Mouse (Mus musculus) heart, postnatal 4 days (tissue): ENCODE data around the gene Hivep3. TPM values are rescaled to one million over a fixed set of nuclear protein-coding genes. Genes with fewer than 3 reads are reported as not detected.

Source experiments
- DNase-seq: peaks from one replicate; pipeline ENCODE4 v3.0.0; 2021
- total RNA-seq, 2 experiments: library from RNA; stranded (reverse); gene quantifications; 2 replicates each; pipeline ENCODE4 v1.2.3; 2021

Hivep3 gene
- total RNA-seq, 2 experiments from 2014 or later, result 6.2 to 7.1 TPM

- peak; percentile 33 for DNase-seq
Observed at GRCm38 (mm10) chr4:120158714-120159310, 425.2 kb downstream of the Hivep3 start.

- peak; percentile 89 for DNase-seq
Observed at GRCm38 (mm10) chr4:120161166-120161949, 427.8 kb downstream of the Hivep3 start, which contains the start of gene Edn2. Edn2 (plus strand) TSS chr4:120161206.

- no peak for DNase-seq
Observed at GRCm38 (mm10) chr4:120162586-120162985, 429.0 kb downstream of the Hivep3 start.

DNA sequence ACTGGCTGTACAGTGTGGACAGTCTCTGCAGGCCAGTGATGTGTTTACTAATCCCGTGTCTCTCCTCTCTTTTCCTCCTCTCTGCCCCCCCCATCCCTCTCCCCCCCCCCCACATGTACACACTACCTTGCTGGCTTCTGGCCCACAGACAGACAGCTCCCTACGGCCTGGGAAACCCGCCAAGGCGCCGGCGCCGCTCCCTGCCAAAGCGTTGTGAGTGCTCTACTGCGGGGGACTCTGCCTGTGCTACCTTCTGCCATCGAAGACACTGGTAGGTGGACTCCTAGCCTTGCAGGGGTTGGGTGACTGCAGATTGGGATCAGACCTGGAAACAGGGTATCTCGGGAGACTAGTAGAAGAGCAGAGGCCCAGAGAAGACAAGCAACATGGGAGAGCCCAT, 429.7 kb downstream of the Hivep3 start:
- peak; percentile 81 for DNase-seq

- no peak for DNase-seq
Observed at GRCm38 (mm10) chr4:120164316-120164715, 430.7 kb downstream of the Hivep3 start.

GRCm38 (mm10) chr4:120167778-120168177, 434.2 kb downstream of the Hivep3 start:
- DNase-seq, result no peak

DNA sequence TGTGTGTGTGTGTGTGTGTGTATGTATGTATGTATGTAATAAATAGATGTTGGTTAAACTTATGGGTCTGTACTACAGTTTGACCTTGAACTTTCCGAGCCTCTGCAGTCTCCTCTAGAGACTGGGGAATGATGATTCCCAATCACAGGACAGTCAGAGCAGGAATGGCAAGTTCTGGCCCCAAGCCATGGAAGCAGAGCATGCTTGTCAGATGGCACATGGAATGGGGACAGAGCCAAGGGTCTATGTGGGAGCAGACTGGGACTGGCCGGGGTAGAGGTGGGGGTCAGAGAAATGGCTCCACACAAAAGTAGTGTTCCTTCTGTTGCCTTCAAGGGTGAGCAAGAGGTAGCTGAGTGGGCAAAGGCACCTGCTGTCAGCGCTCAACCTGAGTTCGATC, 434.8 kb downstream of the Hivep3 start:
- DNase-seq, result no peak

DNA sequence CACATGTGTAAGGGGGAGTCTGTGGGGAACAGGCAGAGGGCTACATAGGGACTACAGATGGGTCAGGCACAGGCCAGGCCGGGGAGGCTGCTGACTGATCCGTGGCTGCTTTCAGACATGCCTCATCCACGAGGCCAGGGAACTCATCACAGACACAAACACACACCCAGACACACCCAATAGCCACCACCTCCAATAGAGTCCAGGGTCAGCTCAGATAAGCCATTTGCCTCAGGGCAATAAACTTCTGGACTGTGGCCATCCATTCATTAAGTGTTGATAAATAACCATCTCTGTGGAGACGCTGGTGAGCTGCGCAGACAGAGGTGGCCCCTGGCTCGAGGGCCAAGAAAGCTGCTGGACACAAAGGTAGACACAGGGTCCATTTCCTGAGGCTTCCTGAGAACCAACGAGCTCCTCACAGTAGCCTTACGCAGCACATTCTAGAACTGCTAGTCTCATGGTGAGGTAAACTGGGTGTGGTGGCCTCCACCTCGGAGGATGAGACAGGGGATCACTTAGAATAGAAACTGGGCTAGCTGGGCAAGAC, 436.9 kb downstream of the Hivep3 start:
- DNase-seq, result no peak

DNA sequence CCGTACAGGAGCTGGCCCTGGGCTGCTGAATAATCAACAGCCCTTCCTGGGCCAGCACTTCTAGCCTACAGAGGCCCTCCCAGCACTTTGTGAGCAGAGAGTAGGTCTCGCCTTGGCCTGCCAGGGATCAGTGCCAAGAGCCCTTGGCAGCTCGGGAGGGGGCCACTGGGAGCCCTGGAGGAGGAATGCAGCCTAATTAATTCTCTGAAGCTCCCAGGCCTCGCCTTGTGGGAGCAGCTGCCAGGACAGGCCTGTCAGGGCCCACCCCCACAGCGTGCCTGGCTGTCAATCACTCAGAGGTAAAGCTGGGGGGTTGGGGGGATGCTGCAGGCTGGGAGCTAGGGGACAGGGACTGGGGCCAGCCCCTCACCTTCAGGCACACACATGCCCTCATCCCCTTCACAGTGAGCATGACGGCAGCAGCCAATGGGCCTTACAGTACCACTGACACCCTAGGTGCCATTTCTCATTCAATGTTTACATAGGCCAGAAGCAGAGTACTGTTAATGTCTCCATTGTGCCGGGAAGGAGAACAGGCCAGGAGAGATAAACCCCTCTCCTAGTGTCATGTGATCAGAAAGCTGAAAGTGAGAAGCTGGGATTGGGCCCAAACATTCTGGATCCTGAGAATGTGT, 438.6 kb downstream of the Hivep3 start:
- DNase-seq, result peak; percentile 70

DNA sequence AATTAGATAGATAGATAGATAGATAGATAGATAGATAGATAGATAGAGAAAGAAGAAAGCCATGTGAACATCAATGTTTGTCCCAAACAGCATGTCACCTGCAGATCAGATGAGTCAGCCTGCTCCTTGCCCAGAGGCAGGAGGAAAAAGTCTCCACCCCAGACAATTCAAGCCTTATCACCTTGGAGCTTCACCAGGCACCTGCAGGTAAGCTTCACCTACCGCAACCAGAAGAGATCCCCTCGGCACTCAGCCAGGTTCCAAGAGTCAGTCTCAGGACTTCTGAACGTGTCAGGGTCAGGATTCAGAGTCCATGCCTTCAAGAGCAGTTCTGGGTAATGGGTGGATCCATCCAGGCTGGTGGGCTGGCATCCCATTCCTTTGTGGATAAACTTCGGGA, 445.5 kb downstream of the Hivep3 start:
- DNase-seq, result no peak

DNA sequence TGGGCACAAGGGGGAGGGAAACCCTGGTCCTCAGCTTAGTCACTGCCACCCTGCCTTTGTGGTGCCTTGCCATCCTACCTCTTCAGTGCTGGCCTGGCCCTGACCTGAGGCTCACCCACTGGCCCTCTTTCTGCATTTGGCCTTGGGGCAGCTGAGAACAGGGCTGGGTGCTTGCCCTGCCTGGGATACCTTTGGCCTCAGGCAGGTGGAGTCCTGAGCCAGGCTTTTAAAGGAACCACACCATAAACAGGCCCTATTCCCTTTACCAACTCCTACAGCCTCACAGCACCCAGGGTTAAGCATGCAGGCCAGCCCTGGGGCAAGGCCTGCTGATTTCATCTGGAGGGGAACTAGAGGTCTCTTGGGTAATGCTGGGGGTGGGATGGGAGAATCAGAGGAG, 447.0 kb downstream of the Hivep3 start:
- DNase-seq, result no peak

GRCm38 (mm10) chr4:120184374-120184991, 450.9 kb downstream of the Hivep3 start:
- DNase-seq, result no peak

GRCm38 (mm10) chr4:120186441-120186840, 452.9 kb downstream of the Hivep3 start:
- no peak for DNase-seq

DNA sequence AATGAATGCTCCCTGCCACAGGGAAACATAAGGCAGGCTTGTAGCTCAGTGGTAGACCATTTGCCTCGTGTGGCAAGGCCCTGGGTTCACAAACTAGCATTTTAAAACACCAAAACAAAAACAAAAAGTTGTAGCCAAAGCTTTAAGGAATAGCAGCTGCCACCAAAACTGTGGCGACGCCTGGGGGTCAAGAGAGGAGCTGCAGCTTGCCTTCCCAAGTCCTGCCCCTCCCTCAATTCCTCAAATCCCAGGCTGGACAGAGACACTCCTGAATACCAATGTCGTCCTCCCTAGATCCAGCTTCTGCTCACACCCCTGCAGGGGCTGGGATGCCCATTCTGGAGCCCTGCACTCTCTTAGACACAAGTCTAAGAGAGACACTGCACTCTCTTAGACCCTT, 453.4 kb downstream of the Hivep3 start:
- peak; percentile 54 for DNase-seq

Other genes starting within 250 kb of the Hivep3 start
- 1 to 10 TPM; 4.3 to 5.8 TPM for gene Rimkla, start 241.2 kb upstream of the Hivep3 start, total RNA-seq
- 10 to 100 TPM; 51.3 to 53.5 TPM for gene Foxj3, start 196.8 kb upstream of the Hivep3 start, total RNA-seq
- 1 to 10 TPM; 7.1 to 7.5 TPM for gene Frg2f1, start 194.3 kb upstream of the Hivep3 start, total RNA-seq
- not detected for gene Guca2a, start 96.1 kb upstream of the Hivep3 start, total RNA-seq
- under 1 TPM in 1 of 2 experiments, not detected in 1; 0.79 TPM for gene Guca2b, start 74.8 kb upstream of the Hivep3 start, total RNA-seq